Mouse (Mus musculus): ENCODE data around the gene Aqp8. TPM values are rescaled to one million over a fixed set of nuclear protein-coding genes. Genes with fewer than 3 reads are reported as not detected.

Aqp8 gene
- total and polyA plus RNA-seq, 3 experiments = 1.7 to 6.2 (median 5.2) TPM

DNA sequence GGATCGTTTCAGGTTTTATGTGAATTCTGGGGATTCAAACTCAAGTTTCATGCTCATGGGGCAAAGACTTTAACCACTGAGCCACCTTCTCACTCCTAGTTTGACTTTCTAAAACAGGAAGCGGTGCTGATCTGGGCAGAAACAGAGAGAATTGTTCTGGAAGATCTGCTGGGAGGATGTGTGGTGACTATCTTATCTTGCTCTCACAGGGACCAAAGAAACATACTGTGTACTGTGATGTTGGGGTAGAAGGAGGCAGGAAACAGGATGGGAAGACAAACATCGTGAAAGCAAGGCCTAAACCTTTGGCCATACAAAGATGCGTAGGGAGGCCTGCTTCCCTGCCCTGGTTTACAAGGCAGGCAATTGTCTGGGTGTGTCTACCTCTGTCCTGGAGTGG lies 2.8 kb upstream of the Aqp8 start:
- DNase-seq = no peak
- Histone ChIP-seq H3K4me1 (ENCODE audit: control insufficient read depth, insufficient read depth, low read length) (peaks cover 1% of the 10 kb centered on the region; the same call in 1 of the 2 replicates), H3K36me3 (ENCODE audit: control insufficient read depth, insufficient read depth, low read length) (no peaks in the 10 kb centered on the region), H3K79me2 (replicated peaks; ENCODE audit: control insufficient read depth, insufficient read depth, low read length) (no peaks in the 10 kb centered on the region), H3K9ac (ENCODE audit: low read depth, low read length) (no peak overlapping the region), H3K27me3 (ENCODE audit: control insufficient read depth, insufficient read depth, low read length) (no peaks in the 10 kb centered on the region), H3K27ac (no peak overlapping the region), H3K4me3 (no peak overlapping the region)
- WGBS = 57% methylated on average over 4 of the region's 4 CpGs
- no peak for TF ChIP-seq EP300 (IDR thresholded peaks at IDR 0.05; ENCODE audit: insufficient read depth, low read depth, low read length)
- TF ChIP-seq POLR2A (IDR thresholded peaks at IDR 0.05; ENCODE audit: insufficient read depth, low read depth, low read length) = no peak
- no peak for TF ChIP-seq CTCF (IDR thresholded peaks at IDR 0.05)
- intact Hi-C loops (cut with DNase I) = no loop called here

DNA sequence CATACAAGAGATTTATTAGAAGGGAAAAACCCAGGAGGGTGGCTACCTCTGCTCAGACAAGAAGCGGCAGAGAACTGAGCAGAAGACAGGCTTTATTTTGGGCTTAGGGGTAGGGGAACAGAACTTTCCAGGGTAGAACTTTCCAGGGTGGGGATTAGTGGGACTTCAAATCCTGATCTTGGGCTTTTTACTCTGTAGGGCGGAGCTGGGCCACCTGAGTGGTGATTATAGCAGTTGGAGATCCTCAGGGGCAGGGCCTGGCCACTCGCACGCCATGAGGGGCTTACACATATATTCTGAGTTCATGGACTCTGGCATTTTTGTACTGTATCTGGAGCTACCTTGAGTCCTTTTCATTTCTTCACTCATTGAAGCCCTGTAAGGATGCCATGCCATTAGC lies 775 bp upstream of the Aqp8 start:
- H3K79me2 ChIP-seq (replicated peaks; ENCODE audit: control insufficient read depth, insufficient read depth, low read length) = no peaks in the 10 kb centered on the region
- 92% methylated on average over 4 of the region's 4 CpGs for WGBS
- H3K27me3 ChIP-seq (ENCODE audit: control insufficient read depth, insufficient read depth, low read length) = no peaks in the 10 kb centered on the region
- H3K4me1 ChIP-seq (ENCODE audit: control insufficient read depth, insufficient read depth, low read length) = peaks cover 1% of the 10 kb centered on the region; the same call in 1 of the 2 replicates
- no peaks in the 10 kb centered on the region for H3K36me3 ChIP-seq (ENCODE audit: control insufficient read depth, insufficient read depth, low read length)
- no peak overlapping the region for H3K9ac ChIP-seq (ENCODE audit: low read depth, low read length)
- H3K27ac ChIP-seq = no peak overlapping the region
- TF ChIP-seq POLR2A (IDR thresholded peaks at IDR 0.05; ENCODE audit: insufficient read depth, low read depth, low read length) (no peak), EP300 (IDR thresholded peaks at IDR 0.05; ENCODE audit: insufficient read depth, low read depth, low read length) (no peak), CTCF (IDR thresholded peaks at IDR 0.05) (no peak)
- H3K4me3 ChIP-seq = no peak overlapping the region
- intact Hi-C loops (cut with DNase I) = no loop called here
- DNase-seq = no peak

DNA sequence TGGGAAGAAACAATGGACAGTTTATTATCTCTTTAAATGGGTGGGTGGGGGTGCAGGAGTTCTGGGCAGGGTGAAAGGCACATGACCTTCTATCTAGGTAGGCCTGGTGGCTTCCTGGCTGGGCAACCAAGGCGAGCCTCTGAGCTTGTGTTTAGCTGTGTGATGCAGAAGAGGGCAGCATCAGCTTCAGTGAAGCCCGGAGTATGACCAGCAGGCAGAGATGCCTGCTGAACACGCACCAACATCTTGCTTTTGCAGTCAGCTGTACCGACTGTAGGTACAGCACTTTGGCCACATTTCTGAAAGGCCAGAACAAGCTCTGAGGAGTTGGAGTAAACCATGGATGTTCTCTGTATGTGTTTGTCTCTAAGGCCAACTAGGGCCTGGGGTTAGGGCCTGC lies 1.5 kb downstream of the Aqp8 start:
- TF ChIP-seq CTCF (IDR thresholded peaks at IDR 0.05) (no peak), EP300 (IDR thresholded peaks at IDR 0.05; ENCODE audit: insufficient read depth, low read depth, low read length) (no peak), POLR2A (IDR thresholded peaks at IDR 0.05; ENCODE audit: insufficient read depth, low read depth, low read length) (no peak)
- Histone ChIP-seq H3K27me3 (ENCODE audit: control insufficient read depth, insufficient read depth, low read length) (no peaks in the 10 kb centered on the region), H3K36me3 (ENCODE audit: control insufficient read depth, insufficient read depth, low read length) (no peaks in the 10 kb centered on the region), H3K4me1 (ENCODE audit: control insufficient read depth, insufficient read depth, low read length) (peaks cover 1% of the 10 kb centered on the region; the same call in 1 of the 2 replicates), H3K27ac (no peak overlapping the region), H3K9ac (ENCODE audit: low read depth, low read length) (no peak overlapping the region), H3K79me2 (replicated peaks; ENCODE audit: control insufficient read depth, insufficient read depth, low read length) (no peaks in the 10 kb centered on the region), H3K4me3 (no peak overlapping the region)
- WGBS = 75% methylated on average over 4 of the region's 4 CpGs
- intact Hi-C loops (cut with DNase I) = no loop called here
- no peak for DNase-seq

DNA sequence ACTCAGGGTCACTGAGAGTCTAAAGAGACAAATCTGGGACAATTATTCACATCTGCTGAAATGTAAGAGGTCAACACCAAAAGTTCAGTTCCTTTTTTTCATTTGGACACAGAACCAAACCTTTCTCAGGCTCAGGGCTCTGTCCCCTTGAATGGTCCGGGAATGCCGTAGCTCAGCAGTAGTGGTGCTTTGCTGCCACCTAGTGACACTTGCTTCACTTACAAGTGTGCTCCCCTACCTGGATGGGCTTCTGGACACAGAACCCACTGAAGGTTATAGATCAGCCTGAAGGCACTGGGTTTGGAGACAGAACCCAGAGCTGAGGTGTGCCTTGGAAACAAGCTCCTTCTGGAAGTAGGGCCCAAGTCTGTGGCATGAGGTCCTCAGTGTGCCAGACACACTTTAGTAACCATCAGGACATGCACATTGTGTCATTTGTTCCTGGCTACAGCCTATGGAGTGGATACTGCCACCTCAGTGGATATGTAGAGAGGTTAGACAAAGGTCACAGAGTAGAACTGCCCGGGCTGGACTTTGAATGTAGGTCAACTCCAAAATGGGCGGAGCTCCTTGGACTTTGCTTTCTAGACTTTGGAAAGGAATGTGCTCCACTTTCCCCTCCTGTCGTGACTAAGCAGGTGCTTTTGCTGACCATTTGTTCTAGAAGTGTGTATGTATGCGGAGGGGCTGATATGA lies 3.7 kb downstream of the Aqp8 start:
- H3K4me3 ChIP-seq = no peak overlapping the region
- 31% methylated on average over 6 of the region's 6 CpGs for WGBS
- intact Hi-C loops (cut with DNase I) = loop anchor here (1.0 to 2.0 kb wide), 4 partner anchors 67 to 521 kb away; no protein-coding TSS in a partner anchor
- H3K27ac ChIP-seq = no peak overlapping the region
- no peaks in the 10 kb centered on the region for H3K27me3 ChIP-seq (ENCODE audit: control insufficient read depth, insufficient read depth, low read length)
- peaks cover 1% of the 10 kb centered on the region; the same call in 1 of the 2 replicates for H3K4me1 ChIP-seq (ENCODE audit: control insufficient read depth, insufficient read depth, low read length)
- H3K36me3 ChIP-seq (ENCODE audit: control insufficient read depth, insufficient read depth, low read length) = no peaks in the 10 kb centered on the region
- peak; percentile 54 to 72 for DNase-seq
- H3K9ac ChIP-seq (ENCODE audit: low read depth, low read length) = no peak overlapping the region
- TF ChIP-seq EP300 (IDR thresholded peaks at IDR 0.05; ENCODE audit: insufficient read depth, low read depth, low read length) (peak; percentile 95), POLR2A (IDR thresholded peaks at IDR 0.05; ENCODE audit: insufficient read depth, low read depth, low read length) (no peak), CTCF (IDR thresholded peaks at IDR 0.05) (peak; percentile 95)
- H3K79me2 ChIP-seq (replicated peaks; ENCODE audit: control insufficient read depth, insufficient read depth, low read length) = no peaks in the 10 kb centered on the region

DNA sequence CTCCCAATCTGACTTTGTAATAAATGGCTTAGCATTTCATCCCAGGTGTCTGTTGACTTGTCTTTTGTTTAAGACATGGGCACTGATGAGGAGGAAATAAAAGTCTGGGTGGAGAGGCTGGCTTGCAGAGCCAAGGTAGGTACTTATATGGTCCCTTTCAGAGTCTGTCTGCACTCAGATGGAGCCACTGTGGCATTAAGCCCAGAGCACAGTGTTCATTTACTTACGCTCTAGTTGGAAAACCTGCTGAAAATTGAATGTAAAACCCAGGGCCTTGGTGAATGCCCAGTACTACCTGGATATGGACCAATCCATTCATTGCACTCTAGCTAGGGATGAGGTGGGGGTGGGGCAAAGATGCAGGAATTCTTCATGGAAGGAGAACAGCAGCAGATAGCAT lies 5.9 kb downstream of the Aqp8 start:
- no peak for TF ChIP-seq POLR2A (IDR thresholded peaks at IDR 0.05; ENCODE audit: insufficient read depth, low read depth, low read length)
- no peak for TF ChIP-seq EP300 (IDR thresholded peaks at IDR 0.05; ENCODE audit: insufficient read depth, low read depth, low read length)
- H3K79me2 ChIP-seq (replicated peaks; ENCODE audit: control insufficient read depth, insufficient read depth, low read length) = no peaks in the 10 kb centered on the region
- no peak overlapping the region for H3K9ac ChIP-seq (ENCODE audit: low read depth, low read length)
- no peaks in the 10 kb centered on the region for H3K4me1 ChIP-seq (ENCODE audit: control insufficient read depth, insufficient read depth, low read length)
- no peak for DNase-seq
- H3K27me3 ChIP-seq (ENCODE audit: control insufficient read depth, insufficient read depth, low read length) = no peaks in the 10 kb centered on the region
- no peak overlapping the region for H3K27ac ChIP-seq
- H3K36me3 ChIP-seq (ENCODE audit: control insufficient read depth, insufficient read depth, low read length) = no peaks in the 10 kb centered on the region
- intact Hi-C loops (cut with DNase I) = no loop called here
- WGBS = 93% methylated on average over 1 of the region's 1 CpGs
- no peak overlapping the region for H3K4me3 ChIP-seq

DNA sequence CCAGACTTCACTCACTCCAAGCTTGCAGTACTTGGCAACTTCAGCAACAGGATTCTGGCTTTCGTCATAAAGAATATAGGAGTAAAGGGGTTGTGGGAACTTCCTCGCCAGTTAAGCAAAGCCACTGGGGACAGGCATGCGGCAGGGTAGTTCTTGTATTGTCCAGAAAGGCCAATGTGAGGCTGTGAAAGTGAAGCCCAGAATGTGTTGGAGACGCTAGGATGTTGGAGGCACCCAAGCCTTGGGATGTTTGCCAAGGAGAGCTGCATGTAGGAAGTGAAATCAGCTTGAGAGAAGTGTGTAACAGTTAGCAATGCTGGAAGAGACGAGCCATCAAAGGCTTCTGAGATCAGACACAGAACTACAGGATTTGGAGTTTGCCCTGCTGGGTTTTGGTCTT lies 25.6 kb downstream of the Aqp8 start:
- Histone ChIP-seq H3K27ac (no peak overlapping the region), H3K36me3 (ENCODE audit: control insufficient read depth, insufficient read depth, low read length) (no peaks in the 10 kb centered on the region), H3K9ac (ENCODE audit: low read depth, low read length) (no peak overlapping the region), H3K4me1 (ENCODE audit: control insufficient read depth, insufficient read depth, low read length) (no peaks in the 10 kb centered on the region), H3K79me2 (replicated peaks; ENCODE audit: control insufficient read depth, insufficient read depth, low read length) (no peaks in the 10 kb centered on the region), H3K4me3 (no peak overlapping the region), H3K27me3 (ENCODE audit: control insufficient read depth, insufficient read depth, low read length) (no peaks in the 10 kb centered on the region)
- 38% methylated on average over 5 of the region's 5 CpGs for WGBS
- no peak for TF ChIP-seq CTCF (IDR thresholded peaks at IDR 0.05)
- TF ChIP-seq POLR2A (IDR thresholded peaks at IDR 0.05; ENCODE audit: insufficient read depth, low read depth, low read length) = no peak
- no peak for TF ChIP-seq EP300 (IDR thresholded peaks at IDR 0.05; ENCODE audit: insufficient read depth, low read depth, low read length)
- intact Hi-C loops (cut with DNase I) = no loop called here
- DNase-seq = no peak

Measured in heart, adult 2 months (tissue).